Mouse (Mus musculus) kidney, postnatal 10 days (tissue): Measurements from ENCODE around the gene Adgrl3.

Experiments used
- DNase-seq: peaks from one replicate; pipeline ENCODE4 v3.0.0; 2021; ENCODE audit warnings: mixed read lengths

Gene Adgrl3

DNA sequence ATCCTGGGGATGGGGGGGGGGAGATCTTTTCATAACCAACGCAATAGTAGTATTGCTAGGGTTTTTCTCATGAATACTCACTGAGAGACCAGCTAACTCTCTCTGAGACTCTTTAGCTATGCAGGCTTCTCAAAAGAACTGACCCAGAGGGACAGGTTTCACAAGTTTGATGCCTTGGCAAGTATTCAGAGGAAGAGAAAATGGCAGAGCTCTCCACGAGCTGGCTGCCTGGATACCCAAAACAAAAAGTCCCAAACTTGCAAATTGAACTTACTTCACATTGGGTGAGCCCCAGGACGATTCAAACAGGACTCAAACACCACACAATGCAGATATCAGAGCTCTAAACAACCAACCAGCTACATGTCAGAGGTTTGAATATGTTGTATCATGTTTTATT is 563.5 kb downstream of the Adgrl3 start:
- no peak for DNase-seq

DNA sequence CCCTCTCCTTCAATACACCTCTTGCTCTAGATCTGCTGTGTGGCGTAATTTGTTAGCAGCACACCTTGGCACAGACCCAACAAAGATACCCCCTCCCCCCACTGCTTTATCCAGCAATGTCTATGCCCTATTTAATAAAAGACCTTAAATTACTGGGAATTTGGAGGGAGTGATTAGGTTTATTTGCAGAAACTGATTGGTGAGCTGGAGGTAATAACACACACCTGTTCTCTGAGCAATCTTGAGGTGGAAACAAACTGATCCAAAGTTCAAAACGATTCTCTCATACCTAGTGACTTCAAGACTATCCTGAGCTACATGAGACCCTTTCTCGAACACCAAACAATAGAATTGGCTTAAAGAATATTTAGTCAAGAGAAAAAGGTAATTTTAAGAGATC is 565.0 kb downstream of the Adgrl3 start:
- no peak for DNase-seq

DNA sequence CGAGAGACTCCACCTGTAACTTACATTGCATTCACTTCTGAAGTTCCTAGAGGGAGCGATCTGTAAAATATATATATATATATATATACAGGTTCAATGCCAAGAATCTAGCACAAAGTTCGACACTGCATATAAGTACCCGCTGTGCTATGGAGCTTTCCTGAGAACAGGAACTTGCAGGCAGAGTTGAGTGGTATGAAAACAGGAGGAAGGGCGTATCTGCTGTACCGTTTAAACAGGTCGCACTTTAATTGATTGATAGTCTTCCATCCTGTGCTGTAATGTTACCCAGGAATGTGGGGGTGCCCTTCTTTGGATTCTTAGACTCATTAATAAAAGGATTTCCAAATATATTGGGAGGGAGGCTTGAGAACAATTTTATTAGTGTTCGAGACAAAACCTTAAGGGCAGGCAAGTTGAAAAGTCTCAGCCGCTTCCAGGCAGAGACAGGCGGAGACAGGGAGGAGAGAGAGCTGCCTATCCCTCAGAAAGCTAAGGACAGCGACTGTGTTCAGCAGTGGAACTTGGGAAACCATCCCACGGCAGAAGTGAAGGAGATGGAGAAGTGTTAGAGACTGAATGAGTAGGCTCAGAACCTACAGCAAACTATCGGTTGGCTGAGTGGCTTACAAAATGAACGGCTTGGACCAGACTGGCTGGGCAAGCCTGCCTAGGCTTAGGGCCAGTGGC is 570.2 kb downstream of the Adgrl3 start:
- no peak for DNase-seq

DNA sequence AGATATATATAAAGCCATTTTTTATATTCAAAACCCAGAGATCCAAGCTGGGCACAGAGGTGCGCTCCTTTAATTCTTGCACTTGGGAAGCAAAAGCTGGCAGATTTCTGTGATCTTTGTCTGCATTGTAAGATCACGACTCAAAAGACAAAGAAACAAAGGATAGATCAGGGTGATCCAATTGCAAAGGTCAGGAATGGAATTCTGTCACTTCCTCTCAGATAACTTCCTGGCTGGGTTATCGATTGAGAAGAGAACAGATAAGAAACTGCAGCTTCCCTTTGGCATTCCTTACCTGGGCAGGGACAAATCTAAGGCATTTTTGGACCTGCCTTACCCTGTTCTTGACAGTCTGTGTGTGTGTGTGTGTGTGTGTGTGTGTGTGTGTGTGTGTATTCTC is 571.5 kb downstream of the Adgrl3 start:
- no peak for DNase-seq

DNA sequence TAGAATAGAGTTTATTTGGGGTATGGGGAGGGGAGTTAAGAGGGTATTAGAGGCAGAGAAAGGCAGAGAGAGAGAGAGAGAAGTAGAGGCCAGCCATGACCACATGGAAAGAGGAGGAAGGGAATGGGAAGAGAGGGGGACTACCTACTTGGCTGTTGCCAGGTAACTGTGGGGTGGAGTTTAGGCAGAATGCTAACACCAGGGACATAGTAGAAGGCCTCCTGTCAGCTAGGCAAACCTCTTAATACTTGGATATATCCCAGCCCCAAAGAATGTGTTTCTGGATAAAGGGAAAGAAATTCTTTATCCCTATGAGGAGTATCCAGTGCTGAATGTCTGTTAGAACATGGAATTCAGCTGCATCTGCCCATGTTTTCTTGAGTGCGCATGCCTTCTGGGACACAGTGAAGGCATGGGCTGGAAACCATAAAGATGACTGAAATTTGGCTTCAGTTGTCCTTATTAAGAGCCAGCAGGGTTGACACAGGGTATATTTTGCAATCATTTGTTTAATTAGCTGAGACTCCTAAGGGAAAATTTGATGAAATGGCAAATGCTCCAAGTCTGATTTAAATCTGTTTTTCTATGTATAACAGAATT is 573.6 kb downstream of the Adgrl3 start:
- DNase-seq = no peak

DNA sequence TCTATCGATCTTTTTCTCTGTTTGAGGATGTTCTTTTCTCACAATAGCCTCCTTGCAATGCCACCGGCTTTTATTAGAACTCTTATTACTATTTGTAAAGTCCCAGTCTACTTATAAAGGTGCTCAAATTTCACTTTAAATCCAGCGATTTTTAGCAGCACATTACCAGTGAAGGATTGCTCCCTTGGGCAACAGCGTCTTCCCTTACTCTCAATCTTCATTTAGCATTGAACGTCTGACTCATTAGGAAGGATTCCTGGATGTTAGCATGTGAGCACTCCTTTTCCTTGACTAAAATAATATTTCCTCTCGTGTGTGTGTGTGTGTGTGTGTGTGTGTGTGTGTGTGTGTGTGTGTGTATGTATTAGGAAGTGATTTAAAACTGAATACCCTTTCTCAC is 578.1 kb downstream of the Adgrl3 start:
- no peak for DNase-seq

DNA sequence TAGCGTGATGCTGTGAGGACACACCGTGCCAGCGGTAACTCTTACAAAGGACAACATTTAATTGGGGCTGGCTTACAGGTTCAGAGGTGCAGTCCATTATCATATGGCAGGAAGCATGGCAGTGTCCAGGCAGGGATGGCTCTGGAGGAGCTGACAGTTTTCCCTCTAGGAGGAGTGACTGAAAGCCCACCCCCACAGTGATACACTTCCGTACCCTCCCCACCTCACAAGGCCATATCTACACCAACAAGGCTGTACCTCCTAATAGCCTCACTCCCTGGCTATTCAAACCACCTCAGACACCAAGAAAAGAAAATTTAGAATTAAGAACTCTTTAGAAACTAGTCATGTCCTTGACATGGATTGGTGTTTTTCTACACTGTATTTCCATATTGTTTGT is 583.0 kb downstream of the Adgrl3 start:
- DNase-seq = no peak

DNA sequence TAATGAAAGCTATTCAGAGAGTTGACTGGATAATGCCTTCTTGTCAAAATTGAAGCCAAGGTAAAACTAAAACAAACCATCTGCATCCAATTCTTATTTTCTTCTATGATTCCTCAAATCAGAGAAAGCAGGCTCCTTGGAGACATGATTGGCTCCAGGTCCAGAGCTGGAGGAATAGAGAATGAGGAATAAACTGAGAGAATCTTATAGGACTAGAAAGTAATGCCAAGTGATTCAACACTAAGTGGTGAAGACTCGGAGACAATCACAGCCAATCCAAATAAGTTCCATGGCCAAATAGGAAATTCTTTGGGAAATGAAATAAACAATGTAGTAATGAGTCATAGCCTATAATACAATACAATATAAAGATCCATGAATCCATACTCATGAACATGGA is 585.7 kb downstream of the Adgrl3 start:
- DNase-seq = no peak

DNA sequence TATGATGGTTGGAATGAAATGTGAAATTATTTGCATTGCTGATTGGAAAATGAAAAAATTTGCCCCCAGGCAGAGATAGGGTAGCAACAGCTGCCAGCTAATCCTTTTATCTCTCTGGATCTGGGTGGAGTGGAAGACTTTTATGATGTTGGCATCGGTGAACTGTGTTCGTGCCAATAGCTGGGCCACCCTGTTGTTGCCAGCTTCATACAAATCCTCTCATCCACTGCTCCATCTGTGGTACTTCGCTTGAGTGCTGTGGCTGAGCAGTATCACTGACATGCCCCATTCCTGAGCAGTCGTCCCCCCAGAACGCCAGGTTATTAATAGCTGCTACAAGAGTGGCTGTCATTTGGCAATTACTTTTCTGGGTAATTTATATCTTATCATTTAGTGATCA is 590.3 kb downstream of the Adgrl3 start:
- no peak for DNase-seq

DNA sequence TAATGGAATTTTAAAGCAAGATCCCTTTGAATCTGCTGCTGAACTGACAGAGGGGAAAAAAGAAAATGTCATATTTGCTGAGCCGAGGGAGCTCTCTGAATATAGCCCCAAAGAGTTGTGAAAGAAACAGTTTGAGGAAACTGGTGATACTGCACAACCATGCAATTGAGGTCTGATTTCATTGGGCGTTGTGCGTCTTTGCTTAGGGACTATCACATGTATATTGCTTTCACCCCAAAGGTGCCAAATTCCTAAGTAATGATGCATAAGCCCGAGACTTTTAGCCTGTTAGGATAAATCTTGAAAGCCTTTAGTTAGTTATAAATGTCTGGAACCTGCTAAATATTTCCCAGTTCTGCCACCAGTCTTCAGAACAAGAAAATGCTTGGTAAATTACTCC is 594.7 kb downstream of the Adgrl3 start:
- DNase-seq = no peak

DNA sequence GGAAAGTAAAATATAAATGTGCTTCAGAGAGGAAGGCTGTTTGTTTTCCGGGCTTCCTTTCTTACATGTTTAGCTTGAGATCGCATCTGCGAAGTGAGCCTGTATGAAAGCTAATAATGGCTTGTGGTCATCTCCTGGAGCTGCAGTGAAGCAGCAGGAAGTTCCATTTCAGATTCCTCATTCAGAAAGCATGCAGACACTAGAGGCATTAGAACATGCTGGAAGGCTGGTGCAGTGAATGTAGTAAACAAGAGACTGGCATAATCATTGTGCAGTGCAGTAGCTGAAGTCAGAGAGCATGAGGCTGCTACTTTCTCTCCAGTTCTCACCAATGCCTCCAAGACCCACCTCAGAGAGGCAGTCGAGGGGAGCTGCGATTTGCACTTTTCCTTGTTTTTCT is 601.2 kb downstream of the Adgrl3 start:
- no peak for DNase-seq

DNA sequence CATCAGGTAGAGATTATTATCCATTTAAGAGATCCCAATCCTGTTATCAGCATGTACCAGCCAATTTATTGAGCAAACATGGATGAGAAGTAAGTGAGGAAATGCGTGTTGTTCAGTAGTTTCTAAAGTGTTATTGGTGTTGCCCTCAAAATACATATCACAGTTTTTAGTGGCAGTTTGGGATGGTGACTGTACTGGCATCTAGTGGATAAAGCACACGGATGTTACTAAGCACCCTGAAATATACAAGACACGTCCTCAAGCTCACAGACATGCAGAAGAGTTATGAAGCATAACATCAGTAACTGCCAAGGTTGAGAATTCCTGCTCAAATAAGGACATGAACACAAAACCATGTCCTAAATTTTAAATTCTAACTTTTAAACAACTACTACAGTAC is 601.8 kb downstream of the Adgrl3 start:
- DNase-seq = no peak

DNA sequence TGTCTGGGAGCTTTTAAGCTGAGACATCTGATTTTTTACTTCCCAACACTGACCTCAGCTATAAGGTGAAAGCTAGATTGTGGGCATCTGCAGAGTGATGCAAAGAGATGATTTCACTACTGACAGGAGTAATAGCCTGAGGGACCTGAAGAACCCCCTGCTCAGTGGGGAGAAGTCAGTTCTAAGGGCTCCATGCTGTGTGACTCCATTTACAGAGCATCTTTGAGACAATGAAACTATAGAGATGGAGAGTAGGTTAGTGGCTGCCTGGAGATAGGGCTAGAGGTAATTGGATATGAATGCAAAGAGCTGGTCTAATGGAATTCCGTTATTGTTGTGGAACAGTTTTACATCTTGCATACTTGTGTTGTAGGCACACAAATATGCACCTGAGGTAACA is 603.9 kb downstream of the Adgrl3 start:
- DNase-seq = no peak

DNA sequence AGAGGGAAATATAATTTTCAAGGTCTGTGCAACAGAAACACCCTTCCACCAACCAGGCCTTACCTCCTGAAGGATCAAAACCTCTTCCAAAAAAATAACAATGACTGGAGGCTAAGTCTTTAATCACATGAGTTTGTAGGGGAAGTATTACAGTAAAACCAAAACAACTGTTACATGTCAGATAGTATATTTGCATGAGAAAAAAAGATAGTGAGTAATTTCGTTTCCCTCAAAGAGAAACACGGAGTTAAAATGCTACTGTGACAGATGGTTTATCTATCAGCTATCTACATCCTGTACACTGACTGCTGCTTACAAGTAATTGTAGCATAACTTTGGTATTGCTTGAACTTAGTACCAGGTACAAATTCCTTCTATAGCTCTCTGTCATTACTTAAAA is 616.2 kb downstream of the Adgrl3 start:
- no peak for DNase-seq

DNA sequence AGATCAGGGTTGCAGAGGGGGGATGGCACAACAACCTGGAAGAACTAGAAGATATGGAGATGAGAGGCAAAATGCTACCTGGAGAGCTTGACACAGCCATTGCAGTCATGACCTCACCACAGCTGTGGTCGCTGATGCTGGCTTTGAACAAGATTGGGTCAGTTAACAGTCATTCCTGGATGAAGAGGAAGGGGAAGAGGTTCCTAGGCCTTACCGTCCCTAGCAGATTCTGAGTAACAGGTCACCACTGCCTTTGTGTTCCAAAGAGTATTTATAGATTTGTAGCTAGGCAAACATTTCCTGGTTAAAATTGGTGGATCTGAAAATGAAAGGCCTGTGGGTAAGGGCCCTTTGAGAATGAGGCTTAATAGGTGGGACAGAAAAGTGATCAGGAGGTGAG is 618.5 kb downstream of the Adgrl3 start:
- DNase-seq = no peak

DNA sequence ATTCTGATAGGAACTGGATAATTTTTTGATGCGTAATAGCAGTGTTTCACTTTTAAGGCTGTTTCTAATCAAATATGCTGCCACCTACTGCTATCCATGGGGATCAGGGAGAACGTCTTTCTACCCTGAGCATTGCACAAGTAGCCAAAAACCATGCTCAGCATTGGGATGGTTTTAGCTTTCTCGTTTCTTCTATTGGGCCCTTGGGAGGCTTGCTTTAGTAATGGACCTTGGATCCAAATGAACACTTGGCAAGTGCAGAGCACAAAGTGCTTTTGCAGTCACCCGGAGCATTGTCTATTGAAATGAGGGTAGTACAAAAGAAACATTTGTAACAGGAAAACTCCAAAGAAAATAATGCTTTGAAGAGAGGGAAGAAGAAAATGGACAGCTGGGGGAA is 620.2 kb downstream of the Adgrl3 start:
- no peak for DNase-seq

DNA sequence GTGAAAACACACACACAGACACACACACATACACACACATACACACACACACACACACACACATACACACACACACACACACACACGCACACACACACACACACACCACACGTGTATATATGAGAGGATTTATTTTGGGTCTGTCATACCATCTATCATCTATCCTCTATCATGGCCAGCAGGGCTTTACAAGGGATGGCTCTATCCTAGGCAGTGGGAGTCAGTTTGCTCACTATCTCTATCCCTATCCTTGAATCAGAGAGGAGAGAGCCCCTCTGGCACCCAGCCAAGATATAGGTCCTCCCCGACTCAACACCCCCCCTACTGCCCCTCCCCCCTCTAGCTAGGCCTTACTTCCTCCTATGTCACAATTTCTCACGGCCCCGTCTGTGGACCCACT is 625.6 kb downstream of the Adgrl3 start:
- DNase-seq = peak; percentile 9

DNA sequence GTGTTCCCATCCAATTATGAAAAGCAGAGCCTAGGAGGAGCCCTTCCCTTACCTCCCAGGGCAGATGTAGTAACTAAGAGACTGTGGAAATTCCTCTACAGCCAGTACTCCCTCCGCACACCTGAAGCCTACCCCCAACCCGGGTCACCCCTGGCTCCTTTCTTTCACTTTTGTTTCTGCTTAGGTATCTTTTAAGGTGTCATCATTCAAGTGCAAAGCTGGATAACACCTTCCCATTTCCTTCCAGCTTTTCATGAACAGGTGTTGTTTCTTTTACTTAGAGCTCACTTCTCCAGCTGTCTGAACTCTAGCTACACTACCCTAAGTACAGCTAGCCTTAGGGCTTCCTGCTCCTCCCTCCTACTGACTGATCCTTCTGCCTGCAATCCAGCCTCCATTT is 634.0 kb downstream of the Adgrl3 start:
- no peak for DNase-seq

DNA sequence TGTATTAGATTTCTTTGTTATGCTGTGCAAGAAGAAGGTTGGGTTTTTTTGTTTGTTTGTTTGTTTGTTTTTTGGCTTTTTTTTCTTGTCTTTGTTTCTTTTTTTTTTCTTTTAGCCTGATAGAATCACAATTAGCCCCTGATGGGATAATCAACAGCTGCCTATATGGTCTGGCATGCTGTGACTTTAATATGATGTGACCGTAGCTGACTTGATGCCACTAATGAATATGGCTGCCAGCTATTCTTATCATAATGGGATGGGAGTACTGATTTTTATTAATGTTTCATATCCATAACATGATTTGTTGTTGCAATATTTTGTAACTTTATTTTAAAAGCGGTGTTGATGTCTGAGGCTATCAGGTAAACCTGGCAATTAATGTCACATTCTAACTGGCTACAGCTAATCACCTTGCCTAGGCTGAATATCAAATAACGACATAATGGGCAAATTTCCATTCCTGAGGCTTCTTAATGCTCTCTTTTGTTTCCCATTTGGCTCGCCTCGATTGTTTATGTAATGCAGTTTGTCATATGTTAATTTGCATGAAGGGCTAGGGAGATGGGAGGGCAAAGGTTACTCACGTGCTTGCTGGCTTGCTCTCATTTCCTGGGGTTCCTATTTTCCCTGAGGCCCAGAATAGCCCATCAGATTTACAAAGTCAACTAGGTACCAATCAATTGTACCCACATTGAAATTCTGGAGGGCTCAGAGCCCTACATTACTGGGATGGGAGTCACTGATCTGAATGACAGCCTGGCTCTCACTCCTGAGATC is 641.9 kb downstream of the Adgrl3 start:
- no peak for DNase-seq

DNA sequence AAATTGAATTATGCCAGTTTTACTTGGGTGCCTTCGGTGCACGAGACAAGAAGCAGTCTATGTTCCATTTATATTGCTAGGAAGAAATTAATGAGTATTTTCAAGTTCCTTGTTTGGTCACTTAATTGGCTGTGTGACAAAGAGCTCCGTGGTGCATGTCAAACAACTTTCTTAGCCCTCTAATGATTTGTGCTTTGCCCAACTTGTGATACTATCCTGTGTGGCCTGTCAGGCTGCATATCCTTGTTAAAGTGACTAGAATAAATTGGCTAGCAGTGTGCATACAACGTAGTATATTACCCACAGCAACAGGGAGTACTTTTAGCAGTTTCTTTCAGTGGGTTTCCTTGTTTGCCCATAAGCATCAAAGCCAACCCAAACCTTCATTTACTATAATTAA is 651.1 kb downstream of the Adgrl3 start:
- no peak for DNase-seq

DNA sequence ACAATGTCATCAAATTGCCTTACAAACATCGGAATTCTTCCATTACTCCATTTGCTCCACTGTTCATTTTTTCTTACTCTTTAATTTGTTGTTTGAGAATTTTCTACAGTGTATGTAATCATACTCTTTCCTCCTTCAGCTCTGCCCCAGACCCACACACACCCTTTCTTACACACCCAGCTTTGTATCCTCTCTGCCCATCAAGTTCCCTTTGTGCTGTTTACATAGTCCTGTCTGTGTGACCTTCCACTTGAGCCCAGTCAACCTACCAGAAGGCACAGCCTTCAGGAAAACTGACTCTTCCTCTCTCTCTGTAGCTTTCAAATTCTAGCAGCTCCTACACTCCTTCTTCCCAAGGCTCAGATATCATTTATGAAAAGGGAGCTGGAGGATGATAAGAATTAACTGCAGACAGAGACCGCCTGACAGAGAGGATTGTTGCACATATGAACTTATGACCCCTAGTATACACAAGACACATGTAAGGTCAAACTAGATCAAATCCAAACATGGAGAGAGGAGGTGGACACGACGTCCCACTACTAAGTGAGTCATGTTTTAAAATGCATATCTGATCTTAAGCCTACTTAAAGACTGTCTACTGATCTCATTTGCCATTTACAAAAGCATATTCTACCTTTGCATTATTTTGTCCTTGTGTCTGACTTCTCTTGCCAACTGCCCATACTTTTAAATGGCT is 654.5 kb downstream of the Adgrl3 start:
- DNase-seq = no peak

DNA sequence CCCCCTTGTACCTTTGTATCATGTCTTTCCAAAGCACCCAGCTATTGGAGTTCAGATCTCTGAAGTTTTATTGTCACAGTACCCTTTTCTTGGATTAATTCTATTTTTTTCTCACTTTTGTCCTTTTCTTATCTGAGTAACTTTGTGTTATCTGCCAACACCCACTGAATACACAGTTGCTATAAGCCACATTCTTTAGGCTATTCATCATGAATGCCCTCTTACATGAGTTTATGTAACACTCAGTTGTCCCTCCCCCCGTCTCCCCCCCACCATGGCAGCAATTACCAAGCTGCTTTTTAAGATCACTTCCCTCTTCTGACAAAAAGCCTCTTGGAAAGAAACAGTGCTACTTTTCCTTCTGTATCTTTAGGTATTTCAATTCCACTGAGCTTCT is 655.0 kb downstream of the Adgrl3 start:
- DNase-seq = no peak

DNA sequence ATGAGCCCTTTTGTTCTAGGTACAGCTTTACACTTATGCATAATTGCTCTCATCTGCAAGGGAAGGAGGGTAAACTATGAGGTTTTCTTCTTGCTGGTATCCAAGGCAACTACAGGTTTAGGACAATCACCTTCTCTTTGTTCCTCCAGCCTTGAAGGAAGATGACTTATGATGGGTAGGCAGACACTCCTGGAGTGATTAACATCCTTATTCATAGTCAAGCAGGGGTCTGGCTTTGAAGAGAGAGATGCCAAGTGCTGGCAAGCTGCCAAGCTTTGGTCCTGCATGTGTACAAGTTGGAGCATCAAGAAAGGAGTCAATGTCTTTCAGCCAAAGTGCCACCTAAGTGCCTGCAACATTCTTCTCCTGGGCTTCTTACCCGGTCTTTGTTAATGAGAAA is 657.0 kb downstream of the Adgrl3 start:
- peak; percentile 11 for DNase-seq

DNA sequence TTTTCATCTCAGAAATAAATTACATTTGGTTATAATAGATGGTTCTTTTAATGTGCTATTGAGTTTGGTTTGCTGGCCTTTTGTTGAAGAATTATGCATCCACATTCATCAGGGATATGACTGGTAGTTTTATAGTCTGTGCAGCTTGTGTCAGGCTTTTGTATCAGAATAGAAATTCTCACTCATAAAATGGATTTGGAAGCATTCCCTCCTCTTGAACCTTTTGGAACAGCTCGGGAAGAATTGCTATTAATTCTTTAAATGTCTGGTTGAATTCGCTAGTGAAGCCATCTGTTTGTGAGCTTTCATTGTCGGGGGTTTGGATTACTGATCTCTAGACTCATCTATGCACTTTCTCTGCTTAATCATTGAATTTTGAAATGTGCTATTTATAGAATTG is 666.3 kb downstream of the Adgrl3 start:
- DNase-seq = no peak
